Mouse (Mus musculus) midbrain, embryonic 10.5 days (tissue): ENCODE data around the gene Fam136a. TPM values are rescaled to one million over a fixed set of nuclear protein-coding genes. Genes with fewer than 3 reads are reported as not detected.
A peak's percentile ranks its signal among the peaks of the same experiment; 100 is the strongest.

Experiments used
- DNase-seq: peaks from one replicate; pipeline ENCODE4 v3.0.0-alpha.2; 2017; ENCODE audit warnings: low spot score
- H3K27ac ChIP-seq: fragments of 300-500 bp; sonication (generic); replicated peaks from 2 replicates; pipeline ENCODE4 v1.5.1; 2016; ENCODE audit warnings: mild to moderate bottlenecking
- H3K27me3 ChIP-seq: fragments of 300-500 bp; sonication (generic); 2 replicates; pipeline ENCODE4 v1.6.1; 2016; ENCODE audit warnings: low read depth, mild to moderate bottlenecking; ENCODE audit not compliant: poor library complexity, severe bottlenecking
- H3K36me3 ChIP-seq: fragments of 300-500 bp; sonication (generic); 2 replicates; pipeline ENCODE4 v1.6.1; 2016; ENCODE audit warnings: mild to moderate bottlenecking, moderate library complexity
- H3K4me1 ChIP-seq: fragments of 300-500 bp; sonication (generic); 2 replicates; pipeline ENCODE4 v1.6.1; 2016
- H3K4me3 ChIP-seq: fragments of 300-500 bp; sonication (generic); 2 replicates; pipeline ENCODE4 v1.5.1; 2016; ENCODE audit warnings: mild to moderate bottlenecking, moderate library complexity
- H3K9me3 ChIP-seq: fragments of 300-500 bp; sonication (generic); replicated peaks from 2 replicates; pipeline ENCODE4 v1.6.1; 2016; ENCODE audit warnings: mild to moderate bottlenecking
- WGBS: fragments of 180-500 bp; shearing (Covaris S2); methylation state at CpG from one replicate; pipeline ENCODE4 v1.1.7; 2016; 5-methylcytosine and 5-hydroxymethylcytosine counted together
- polyA plus RNA-seq: library from polyadenylated mRNA; unstranded; fragments of >200 nt; fragmentation: Nextera tagmentation; extraction: Ambion mirVana; gene quantifications from 2 replicates; pipeline ENCODE4 v1.2.1, GENCODE M21; 2016

The Fam136a gene
- polyA plus RNA-seq, 1 experiment from 2014 or later, result 196 TPM

GRCm38 (mm10) chr6:86343656-86344055, 21.8 kb upstream of the Fam136a start:
- Histone ChIP-seq H3K36me3 (no peaks in the 10 kb centered on the region), H3K4me1 (peaks cover 10% of the 10 kb centered on the region), H3K9me3 (no peaks in the 10 kb centered on the region), H3K27me3 (no peaks in the 10 kb centered on the region), H3K27ac (peak overlapping the region; percentile 73), H3K4me3 (peak overlapping the region; percentile 39)
- WGBS, result 9% methylated on average over 7 of the region's 7 CpGs
- peak; percentile 44 for DNase-seq

GRCm38 (mm10) chr6:86346063-86346462, 19.4 kb upstream of the Fam136a start:
- Histone ChIP-seq H3K36me3 (no peaks in the 10 kb centered on the region), H3K4me1 (peaks cover 10% of the 10 kb centered on the region), H3K27ac (no peak overlapping the region), H3K27me3 (no peaks in the 10 kb centered on the region), H3K4me3 (no peak overlapping the region), H3K9me3 (no peaks in the 10 kb centered on the region)
- 63% methylated on average over 2 of the region's 2 CpGs for WGBS
- no peak for DNase-seq

GRCm38 (mm10) chr6:86349257-86349656, 16.2 kb upstream of the Fam136a start:
- no peaks in the 10 kb centered on the region for H3K36me3 ChIP-seq
- WGBS, result 65% methylated on average over 7 of the region's 7 CpGs
- no peak overlapping the region for H3K27ac ChIP-seq
- no peak for DNase-seq
- H3K27me3 ChIP-seq, result no peaks in the 10 kb centered on the region
- H3K9me3 ChIP-seq, result no peaks in the 10 kb centered on the region
- H3K4me1 ChIP-seq, result peaks cover 2% of the 10 kb centered on the region
- H3K4me3 ChIP-seq, result no peak overlapping the region

- Histone ChIP-seq H3K27ac (no peak overlapping the region), H3K9me3 (no peaks in the 10 kb centered on the region), H3K4me3 (no peak overlapping the region), H3K4me1 (no peaks in the 10 kb centered on the region), H3K36me3 (no peaks in the 10 kb centered on the region), H3K27me3 (no peaks in the 10 kb centered on the region)
- WGBS, result 59% methylated on average over 3 of the region's 3 CpGs
- no peak for DNase-seq
Measured at GRCm38 (mm10) chr6:86354948-86355347, 10.5 kb upstream of the Fam136a start.

- Histone ChIP-seq H3K9me3 (no peaks in the 10 kb centered on the region), H3K27me3 (no peaks in the 10 kb centered on the region), H3K36me3 (no peaks in the 10 kb centered on the region), H3K4me3 (no peak overlapping the region), H3K27ac (no peak overlapping the region), H3K4me1 (no peaks in the 10 kb centered on the region)
- no peak for DNase-seq
- 82% methylated on average over 9 of the region's 9 CpGs for WGBS
Measured at GRCm38 (mm10) chr6:86356956-86357355, 8.5 kb upstream of the Fam136a start.

- Histone ChIP-seq H3K4me1 (peaks cover 9% of the 10 kb centered on the region), H3K27me3 (no peaks in the 10 kb centered on the region), H3K9me3 (no peaks in the 10 kb centered on the region), H3K36me3 (no peaks in the 10 kb centered on the region), H3K4me3 (no peak overlapping the region), H3K27ac (no peak overlapping the region)
- no peak for DNase-seq
- 73% methylated on average over 7 of the region's 7 CpGs for WGBS
Measured at GRCm38 (mm10) chr6:86360691-86361090, 4.8 kb upstream of the Fam136a start.

DNA sequence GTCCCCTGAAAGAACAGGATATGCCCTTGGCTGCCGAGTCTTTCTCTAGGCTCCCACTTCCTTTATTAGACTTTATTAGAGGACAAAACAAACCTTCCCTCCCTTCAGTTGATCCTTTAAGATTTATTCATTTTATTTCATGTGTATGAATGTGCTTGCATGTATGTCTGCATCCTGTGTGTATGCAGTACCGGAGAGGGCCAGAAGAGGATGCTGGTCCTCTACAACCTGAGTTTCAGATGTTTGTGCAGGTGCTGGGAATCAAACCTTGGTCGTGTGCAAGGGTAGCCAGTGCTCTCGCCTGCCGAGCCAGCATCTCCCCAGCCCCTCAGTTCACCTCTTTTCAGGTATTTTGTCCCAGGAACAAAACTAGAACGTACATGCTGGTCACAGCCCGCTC, 4.1 kb upstream of the Fam136a start:
- Histone ChIP-seq H3K27ac (no peak overlapping the region), H3K9me3 (no peaks in the 10 kb centered on the region), H3K36me3 (no peaks in the 10 kb centered on the region), H3K4me1 (peaks cover 15% of the 10 kb centered on the region), H3K4me3 (no peak overlapping the region), H3K27me3 (no peaks in the 10 kb centered on the region)
- no peak for DNase-seq
- 88% methylated on average over 7 of the region's 7 CpGs for WGBS

DNA sequence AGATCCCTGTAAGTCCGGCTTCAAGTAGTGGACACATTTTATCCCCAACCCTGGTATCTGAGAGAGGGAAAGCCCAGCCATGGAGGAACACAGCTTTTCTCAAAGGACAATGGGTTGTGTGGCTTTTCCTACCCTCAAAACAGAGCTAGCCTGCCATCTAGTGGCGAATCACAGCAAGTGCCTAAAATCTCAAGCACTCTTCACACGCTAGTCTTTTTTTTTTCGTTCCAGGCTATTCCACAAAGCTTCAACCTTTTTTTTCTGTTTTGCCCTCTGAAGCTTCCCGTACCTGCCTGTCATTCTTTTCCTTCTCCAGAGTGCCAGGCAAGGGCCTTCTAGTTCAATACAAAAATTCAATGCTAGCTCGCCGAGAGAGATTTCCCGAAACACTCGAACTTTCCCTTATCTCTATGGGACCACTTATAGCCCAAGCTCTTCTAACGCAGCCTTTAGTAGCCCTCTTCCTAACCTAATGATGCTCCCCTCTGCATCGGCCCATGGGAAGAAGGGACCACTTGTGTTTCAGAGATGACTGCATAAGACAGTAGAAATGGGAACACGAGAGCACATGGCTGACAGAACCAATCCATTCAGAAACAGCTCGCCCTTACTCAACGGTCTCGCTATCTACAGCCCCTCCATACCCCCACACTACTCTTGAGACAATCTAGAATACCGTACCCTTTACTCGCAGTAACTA, 854 bp upstream of the Fam136a start:
- Histone ChIP-seq H3K27ac (peak overlapping the region; percentile 94), H3K4me1 (peaks cover 24% of the 10 kb centered on the region), H3K4me3 (peak overlapping the region; percentile 84), H3K36me3 (peaks cover 26% of the 10 kb centered on the region), H3K9me3 (no peaks in the 10 kb centered on the region), H3K27me3 (no peaks in the 10 kb centered on the region)
- DNase-seq, result peak; percentile 79
- 5% methylated on average over 17 of the region's 17 CpGs for WGBS

DNA sequence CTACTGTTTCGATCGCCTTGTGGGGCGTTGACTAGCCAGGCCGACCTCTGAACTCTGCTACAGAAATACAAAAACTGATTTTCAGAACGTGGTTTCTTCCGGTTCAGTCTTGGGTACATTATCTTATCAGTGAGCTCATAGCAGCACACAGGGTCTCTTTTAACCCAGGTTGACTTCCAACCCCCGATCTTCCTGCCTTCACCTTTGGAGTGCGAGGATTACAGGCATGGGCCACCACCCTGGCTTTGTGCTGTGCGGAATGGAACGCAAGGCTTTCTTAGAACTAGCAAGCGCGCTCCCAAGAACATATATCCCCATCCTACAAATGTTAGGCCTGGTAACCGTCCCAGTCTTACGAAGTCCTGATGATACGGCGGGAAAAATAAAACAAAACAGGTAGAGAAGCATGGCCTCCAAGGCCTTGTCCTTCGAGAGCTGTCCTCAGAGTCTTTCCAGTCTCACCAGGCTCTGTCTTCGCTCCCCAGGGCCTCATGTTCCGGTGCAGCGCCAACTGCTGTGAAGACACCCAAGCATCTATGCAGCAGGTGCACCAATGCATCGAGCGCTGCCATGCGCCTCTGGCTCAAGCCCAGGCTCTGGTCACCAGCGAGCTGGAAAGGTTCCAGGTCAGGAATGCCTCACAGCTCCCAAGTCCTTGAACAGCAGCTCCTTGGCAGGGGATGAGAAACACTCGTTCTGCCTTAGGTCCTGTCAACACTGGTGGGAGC, 843 bp downstream of the Fam136a start:
- Histone ChIP-seq H3K9me3 (no peaks in the 10 kb centered on the region), H3K4me1 (peaks cover 32% of the 10 kb centered on the region), H3K27me3 (no peaks in the 10 kb centered on the region), H3K4me3 (peak overlapping the region; percentile 84), H3K27ac (peak overlapping the region; percentile 94), H3K36me3 (peaks cover 31% of the 10 kb centered on the region)
- no peak for DNase-seq
- 50% methylated on average over 25 of the region's 25 CpGs for WGBS

GRCm38 (mm10) chr6:86366853-86367249, 1.4 kb downstream of the Fam136a start:
- DNase-seq, result no peak
- H3K27ac ChIP-seq, result peak overlapping the region; percentile 94; the same call in 1 of the 2 replicates
- H3K27me3 ChIP-seq, result no peaks in the 10 kb centered on the region
- H3K4me1 ChIP-seq, result peaks cover 32% of the 10 kb centered on the region
- H3K36me3 ChIP-seq, result peaks cover 31% of the 10 kb centered on the region
- WGBS, result 87% methylated on average over 2 of the region's 2 CpGs
- no peaks in the 10 kb centered on the region for H3K9me3 ChIP-seq
- H3K4me3 ChIP-seq, result peak overlapping the region; percentile 84

DNA sequence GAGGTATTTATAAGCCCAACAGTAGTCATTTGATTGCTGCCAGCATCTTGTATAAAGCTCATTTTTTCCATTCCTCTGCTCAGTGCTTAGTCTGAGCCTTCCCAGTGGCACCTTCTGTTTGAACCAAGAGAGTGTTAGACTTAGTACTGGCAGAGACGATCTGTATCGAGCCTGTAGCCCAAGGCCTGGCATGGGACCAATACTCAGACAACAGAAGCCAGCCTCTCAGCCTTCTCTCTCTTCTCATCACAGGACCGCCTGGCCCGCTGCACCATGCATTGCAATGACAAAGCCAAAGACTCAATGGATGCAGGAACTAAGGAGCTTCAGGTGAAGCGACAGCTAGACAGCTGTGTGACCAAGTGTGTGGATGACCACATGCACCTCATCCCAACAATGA, 3.0 kb downstream of the Fam136a start:
- no peaks in the 10 kb centered on the region for H3K27me3 ChIP-seq
- WGBS, result 92% methylated on average over 5 of the region's 5 CpGs
- H3K4me3 ChIP-seq, result no peak overlapping the region
- H3K36me3 ChIP-seq, result peaks cover 35% of the 10 kb centered on the region
- H3K27ac ChIP-seq, result no peak overlapping the region
- no peak for DNase-seq
- no peaks in the 10 kb centered on the region for H3K9me3 ChIP-seq
- peaks cover 48% of the 10 kb centered on the region for H3K4me1 ChIP-seq

- H3K36me3 ChIP-seq, result peaks cover 51% of the 10 kb centered on the region
- H3K27ac ChIP-seq, result peak overlapping the region; percentile 94
- H3K9me3 ChIP-seq, result no peaks in the 10 kb centered on the region
- H3K27me3 ChIP-seq, result no peaks in the 10 kb centered on the region
- 60% methylated on average over 3 of the region's 3 CpGs for WGBS
- H3K4me1 ChIP-seq, result peaks cover 41% of the 10 kb centered on the region
- peak overlapping the region; percentile 96 for H3K4me3 ChIP-seq
- no peak for DNase-seq
Measured at GRCm38 (mm10) chr6:86370093-86370713, 4.8 kb downstream of the Fam136a start.
